Mouse (Mus musculus) olfactory bulb, adult 2 months (tissue): ENCODE measurements at regions not wholly inside any gene's neighbourhood (a gene's known extent, or its start where the extent isn't known, plus 50 kb on each side); places are given as distances from the start of the nearest gene placed in this dataset.

Experiments used
- CTCF ChIP-seq: fragments of 200-500 bp; IDR thresholded peaks from 2 replicates; pipeline ENCODE4 v1.5.1; 2012; ENCODE audit warnings: low read depth, mild to moderate bottlenecking, low read length, moderate library complexity; ENCODE audit not compliant: insufficient read depth
- POLR2A ChIP-seq: fragments of 200-500 bp; IDR thresholded peaks from 2 replicates; pipeline ENCODE4 v1.6.1; 2012; ENCODE audit warnings: mild to moderate bottlenecking, low read depth, low read length, moderate library complexity; ENCODE audit not compliant: insufficient read depth

DNA sequence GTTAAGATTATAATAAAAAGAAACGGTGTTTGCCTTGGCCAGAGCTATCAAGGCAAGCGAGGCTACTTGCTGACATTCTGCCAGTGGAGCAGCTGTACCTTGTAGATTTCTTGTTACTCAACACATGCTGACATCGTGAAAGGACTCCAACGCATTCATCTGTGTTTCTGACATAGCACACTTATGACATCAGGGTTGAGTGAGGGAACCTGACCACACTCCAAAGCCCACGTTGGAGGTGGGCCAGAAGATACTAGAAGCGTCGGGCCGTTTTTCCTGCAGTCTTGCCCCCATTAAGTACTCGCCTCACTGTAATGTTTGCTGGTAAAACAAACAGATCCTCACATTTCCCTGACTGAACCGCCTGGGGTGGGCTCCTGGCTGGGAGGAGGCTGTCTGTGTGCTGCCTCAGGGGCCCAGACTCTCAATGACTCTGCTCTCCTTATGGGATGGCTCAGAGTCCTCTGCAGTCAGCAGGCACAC lies 69.0 kb upstream of the Haao start:
- TF ChIP-seq CTCF (no peak), POLR2A (no peak)
